Mouse (Mus musculus) embryonic facial prominence, embryonic 12.5 days (tissue): ENCODE results near the gene Brf1. TPM values are rescaled to one million over a fixed set of nuclear protein-coding genes. Genes with fewer than 3 reads are reported as not detected.

Experiments used
- ATAC-seq: fragments of 200-750 bp; cut with Nextera tagmentation; 2 replicates; pipeline ENCODE4 v1.8.0; 2017; ENCODE audit not compliant: insufficient number of reproducible peaks, insufficient read depth, low FRiP score, low TSS enrichment
- H3K27ac ChIP-seq: fragments of 300-500 bp; sonication (generic); 2 replicates; pipeline ENCODE4 v1.5.1; 2016; ENCODE audit warnings: mild to moderate bottlenecking
- H3K27me3 ChIP-seq: fragments of 300-500 bp; sonication (generic); 2 replicates; pipeline ENCODE4 v1.6.1; 2016; ENCODE audit warnings: mild to moderate bottlenecking, moderate library complexity
- H3K36me3 ChIP-seq: fragments of 300-500 bp; sonication (generic); 2 replicates; pipeline ENCODE4 v1.6.1; 2016; ENCODE audit warnings: mild to moderate bottlenecking
- H3K4me1 ChIP-seq: fragments of 300-500 bp; sonication (generic); 2 replicates; pipeline ENCODE4 v1.6.1; 2016
- H3K4me2 ChIP-seq: fragments of 300-500 bp; sonication (generic); replicated peaks from 2 replicates; pipeline ENCODE4 v1.6.1; 2016; ENCODE audit warnings: mild to moderate bottlenecking, moderate library complexity
- H3K4me3 ChIP-seq: fragments of 300-500 bp; sonication (generic); 2 replicates; pipeline ENCODE4 v1.5.1; 2016; ENCODE audit warnings: mild to moderate bottlenecking
- H3K9ac ChIP-seq: fragments of 300-500 bp; sonication (generic); 2 replicates; pipeline ENCODE4 v1.6.1; 2016; ENCODE audit warnings: mild to moderate bottlenecking, moderate library complexity
- H3K9me3 ChIP-seq: fragments of 300-500 bp; sonication (generic); 2 replicates; pipeline ENCODE4 v1.6.1; 2016; ENCODE audit warnings: mild to moderate bottlenecking, moderate library complexity
- WGBS: fragments of 180-500 bp; shearing (Covaris S2); methylation state at CpG from one replicate; pipeline ENCODE4 v1.1.7; 2016; 5-methylcytosine and 5-hydroxymethylcytosine counted together
- polyA plus RNA-seq: library from polyadenylated mRNA; unstranded; fragments of >200 nt; fragmentation: Nextera tagmentation; extraction: Ambion mirVana; gene quantifications from 2 replicates; pipeline ENCODE4 v1.2.1, GENCODE M21; 2016

Brf1 gene
- polyA plus RNA-seq, 1 experiment from 2014 or later: 81.9 TPM

DNA sequence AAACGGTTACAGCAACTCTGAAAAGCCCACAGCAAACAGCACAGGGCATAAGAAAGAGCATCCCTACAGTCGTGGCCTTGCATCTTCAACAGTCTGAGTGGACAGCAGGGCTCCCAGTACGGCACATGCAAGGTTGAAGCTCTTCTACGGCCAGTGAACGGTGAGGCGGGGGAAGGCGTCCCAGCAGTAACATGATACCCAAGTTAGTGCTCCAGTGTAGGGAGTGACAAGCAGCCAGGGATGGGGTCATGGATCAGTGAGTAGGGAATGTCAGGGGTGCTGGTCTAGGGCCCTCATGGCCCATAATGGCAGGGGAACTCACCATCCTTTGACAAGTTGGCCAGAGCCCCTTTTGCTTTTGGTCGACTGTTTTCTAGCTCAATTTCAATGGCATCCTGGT, 31.6 kb downstream of the Brf1 start:
- Histone ChIP-seq H3K36me3 (peaks cover 92% of the 10 kb centered on the region), H3K27ac (no peak overlapping the region), H3K9me3 (no peaks in the 10 kb centered on the region), H3K27me3 (no peaks in the 10 kb centered on the region), H3K4me3 (no peak overlapping the region), H3K4me1 (no peaks in the 10 kb centered on the region), H3K9ac (no peak overlapping the region), H3K4me2 (no peak overlapping the region)
- 67% methylated on average over 8 of the region's 8 CpGs for WGBS
- no peak for ATAC-seq

DNA sequence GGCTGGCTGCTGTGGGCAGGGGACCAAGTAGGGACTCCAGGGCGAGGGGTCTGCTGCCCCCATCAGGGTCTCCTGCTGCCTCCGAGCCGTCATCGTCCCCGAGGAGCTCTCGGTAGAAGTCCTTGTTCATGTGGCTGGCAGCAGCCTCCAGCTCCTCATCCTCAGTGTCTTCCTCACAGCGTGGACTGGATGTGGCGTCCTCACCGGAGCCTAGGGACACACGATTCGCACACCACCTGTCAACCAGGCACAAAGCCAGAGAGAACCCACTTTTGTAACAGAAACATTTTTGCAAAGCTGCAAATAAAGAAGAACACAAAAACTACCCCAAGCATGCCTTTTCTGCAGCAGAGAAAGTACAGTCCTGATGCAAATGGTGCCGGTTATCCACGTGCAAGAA, 34.7 kb downstream of the Brf1 start:
- no peak for ATAC-seq
- WGBS: 93% methylated on average over 13 of the region's 13 CpGs
- Histone ChIP-seq H3K4me2 (no peak overlapping the region), H3K4me3 (no peak overlapping the region), H3K27ac (no peak overlapping the region), H3K27me3 (no peaks in the 10 kb centered on the region), H3K4me1 (no peaks in the 10 kb centered on the region), H3K9ac (no peak overlapping the region), H3K36me3 (peaks cover 97% of the 10 kb centered on the region), H3K9me3 (no peaks in the 10 kb centered on the region)

DNA sequence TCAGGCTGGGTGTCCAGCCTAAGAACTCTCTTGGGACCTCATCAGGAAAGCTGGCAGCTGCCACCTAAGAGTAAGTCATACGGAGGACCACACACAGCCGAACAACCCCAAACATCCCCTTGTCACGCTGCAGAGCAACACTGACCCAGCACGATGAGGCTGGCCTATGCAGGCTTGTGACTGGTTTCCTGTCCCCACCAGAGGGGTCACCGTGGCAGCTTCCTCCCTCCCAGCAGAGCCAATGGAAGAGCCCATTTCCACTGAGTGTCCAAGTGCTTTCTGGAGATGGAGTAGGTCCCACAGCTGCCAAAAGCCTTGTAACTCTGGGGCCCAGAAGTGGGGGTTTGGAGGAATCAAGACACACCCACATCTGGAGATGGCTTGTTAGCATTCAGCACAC, 38.6 kb downstream of the Brf1 start:
- H3K27ac ChIP-seq: no peak overlapping the region
- H3K36me3 ChIP-seq: peaks cover 80% of the 10 kb centered on the region
- no peak overlapping the region for H3K4me3 ChIP-seq
- H3K27me3 ChIP-seq: no peaks in the 10 kb centered on the region
- H3K9me3 ChIP-seq: no peaks in the 10 kb centered on the region
- 88% methylated on average over 5 of the region's 5 CpGs for WGBS
- no peaks in the 10 kb centered on the region for H3K4me1 ChIP-seq
- ATAC-seq: no peak
- no peak overlapping the region for H3K9ac ChIP-seq
- H3K4me2 ChIP-seq: no peak overlapping the region

DNA sequence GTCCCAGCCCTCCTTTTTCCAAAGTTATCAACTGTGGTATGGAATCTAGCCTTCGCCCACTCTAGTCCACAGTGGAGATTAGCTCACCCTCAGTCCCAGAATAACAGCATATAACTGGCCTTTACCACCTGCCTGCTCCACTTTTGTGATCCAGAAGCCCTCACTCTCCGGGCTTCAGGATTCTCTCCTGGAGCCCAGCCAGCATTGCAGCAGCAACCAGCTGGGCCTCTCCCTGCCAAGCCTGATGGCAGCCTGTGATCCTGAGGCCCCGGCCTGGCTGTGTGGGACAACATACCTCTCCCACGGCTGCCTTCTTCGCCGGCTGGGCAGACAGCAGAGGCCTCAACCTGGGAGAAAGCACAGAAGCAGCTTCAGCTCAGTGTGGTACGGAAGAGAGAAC, 39.1 kb downstream of the Brf1 start:
- WGBS: 92% methylated on average over 7 of the region's 7 CpGs
- no peaks in the 10 kb centered on the region for H3K27me3 ChIP-seq
- H3K4me3 ChIP-seq: no peak overlapping the region
- peaks cover 80% of the 10 kb centered on the region for H3K36me3 ChIP-seq
- no peak overlapping the region for H3K9ac ChIP-seq
- no peak overlapping the region for H3K4me2 ChIP-seq
- no peaks in the 10 kb centered on the region for H3K4me1 ChIP-seq
- H3K27ac ChIP-seq: no peak overlapping the region
- H3K9me3 ChIP-seq: no peaks in the 10 kb centered on the region
- no peak for ATAC-seq

DNA sequence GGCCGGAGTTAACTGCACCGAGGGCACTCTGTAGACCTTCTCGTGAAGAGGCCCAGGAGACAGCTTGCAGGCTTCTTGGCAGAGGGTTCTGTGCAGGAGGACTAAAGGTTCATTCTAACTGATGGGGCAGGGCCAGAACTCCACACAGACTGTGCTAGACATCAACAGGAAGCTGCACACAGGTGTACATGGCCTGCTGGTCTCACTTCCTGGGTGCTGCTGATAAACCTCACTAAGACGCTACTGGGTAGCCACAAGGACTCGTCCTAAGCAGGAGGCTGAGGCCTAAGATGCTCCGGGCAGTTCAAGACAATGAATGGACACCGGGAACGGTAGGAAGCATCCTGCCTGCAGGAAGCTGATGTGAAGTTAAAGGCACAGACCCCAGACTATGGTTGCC, 41.1 kb downstream of the Brf1 start:
- no peak overlapping the region for H3K4me2 ChIP-seq
- ATAC-seq: no peak
- 87% methylated on average over 8 of the region's 8 CpGs for WGBS
- no peaks in the 10 kb centered on the region for H3K27me3 ChIP-seq
- peaks cover 62% of the 10 kb centered on the region for H3K36me3 ChIP-seq
- no peak overlapping the region for H3K9ac ChIP-seq
- H3K27ac ChIP-seq: no peak overlapping the region
- no peaks in the 10 kb centered on the region for H3K9me3 ChIP-seq
- H3K4me1 ChIP-seq: no peaks in the 10 kb centered on the region
- H3K4me3 ChIP-seq: no peak overlapping the region

DNA sequence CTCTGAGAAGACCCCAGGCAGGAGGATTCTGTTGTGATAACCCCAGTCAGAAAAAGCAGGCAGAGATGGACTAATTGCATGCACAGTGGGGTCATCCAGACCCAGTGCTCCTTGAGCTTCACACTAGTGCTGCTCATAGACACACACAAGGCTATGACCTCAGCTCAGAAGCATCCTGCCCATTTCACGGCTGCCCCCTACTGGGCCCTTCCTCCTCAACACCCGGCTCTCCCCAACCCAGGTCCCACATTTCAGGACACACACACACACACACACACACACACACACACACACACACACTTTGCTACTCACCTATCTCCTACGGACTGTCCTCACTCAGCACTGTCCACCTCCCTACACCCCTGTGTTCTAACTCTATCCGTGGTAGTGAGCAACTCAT, 42.2 kb downstream of the Brf1 start:
- Histone ChIP-seq H3K9me3 (no peaks in the 10 kb centered on the region), H3K4me2 (no peak overlapping the region), H3K27ac (no peak overlapping the region), H3K36me3 (peaks cover 51% of the 10 kb centered on the region), H3K27me3 (no peaks in the 10 kb centered on the region), H3K4me3 (no peak overlapping the region), H3K4me1 (no peaks in the 10 kb centered on the region), H3K9ac (no peak overlapping the region)
- peak; percentile 29; the same call in 1 of the 2 replicates for ATAC-seq
- WGBS: 46% methylated on average over 4 of the region's 4 CpGs

DNA sequence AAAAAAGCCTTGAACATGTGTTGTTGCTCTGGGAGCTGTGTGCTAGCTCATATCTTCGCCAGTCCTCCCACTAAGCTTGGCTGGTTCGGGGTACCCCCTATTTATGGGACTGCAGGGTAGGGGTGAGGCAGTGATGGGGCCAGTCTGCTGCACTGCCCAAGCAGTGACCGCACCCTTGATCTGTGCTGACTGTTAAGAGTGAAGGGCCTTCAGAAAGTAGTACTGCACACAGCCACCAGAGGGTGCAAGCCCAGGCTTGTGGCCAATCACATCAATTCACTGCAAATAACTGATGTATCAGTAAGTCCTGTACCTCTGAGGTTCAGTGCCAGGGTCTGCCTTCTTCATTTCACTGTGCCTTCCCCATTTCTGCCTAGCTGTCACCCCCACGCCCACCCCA, 44.7 kb downstream of the Brf1 start:
- Histone ChIP-seq H3K36me3 (peaks cover 26% of the 10 kb centered on the region), H3K9ac (no peak overlapping the region), H3K27me3 (no peaks in the 10 kb centered on the region), H3K27ac (no peak overlapping the region), H3K4me1 (peaks cover 5% of the 10 kb centered on the region), H3K4me3 (no peak overlapping the region), H3K4me2 (no peak overlapping the region), H3K9me3 (no peaks in the 10 kb centered on the region)
- WGBS: 38% methylated on average over 4 of the region's 4 CpGs
- peak; percentile 38; the same call in 1 of the 2 replicates for ATAC-seq

DNA sequence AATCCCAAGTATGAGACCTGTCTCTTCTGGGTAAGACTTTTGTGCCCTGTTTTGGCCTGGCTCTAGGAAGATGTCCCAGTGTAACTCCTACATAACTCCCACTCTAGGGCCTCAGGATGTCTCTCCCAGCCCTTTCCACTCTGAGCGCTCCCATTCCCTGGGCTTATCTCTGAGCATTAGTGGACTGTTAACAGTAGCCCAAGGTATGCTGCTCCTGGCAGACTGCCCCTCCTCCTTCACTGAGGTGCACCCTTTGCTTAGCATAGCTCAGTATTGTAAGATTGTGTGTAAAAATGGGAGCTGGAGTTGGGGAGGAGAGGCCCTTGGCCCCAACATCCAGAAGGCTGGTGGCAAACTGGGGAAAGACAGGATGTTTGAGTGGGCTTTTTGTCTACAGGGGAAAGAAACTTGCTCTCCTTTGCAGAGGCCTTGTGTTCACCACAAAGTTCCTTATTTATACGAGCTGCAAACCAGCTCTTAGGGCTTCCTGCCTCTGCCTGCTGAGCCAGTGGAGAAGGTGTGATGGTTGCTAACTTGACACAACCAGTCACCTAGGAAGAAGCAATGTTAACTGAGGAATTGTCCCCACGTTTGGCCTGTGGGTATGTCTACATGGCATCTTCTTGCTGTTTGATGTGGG, 47.5 kb downstream of the Brf1 start:
- no peaks in the 10 kb centered on the region for H3K27me3 ChIP-seq
- WGBS: 79% methylated on average over 3 of the region's 3 CpGs
- H3K4me2 ChIP-seq: no peak overlapping the region
- H3K27ac ChIP-seq: no peak overlapping the region
- H3K4me3 ChIP-seq: no peak overlapping the region
- H3K9me3 ChIP-seq: no peaks in the 10 kb centered on the region
- ATAC-seq: no peak
- no peak overlapping the region for H3K9ac ChIP-seq
- H3K4me1 ChIP-seq: peaks cover 16% of the 10 kb centered on the region
- H3K36me3 ChIP-seq: 0 out of 2 replicates have a peak, but pooled peaks cover 6% of the 10 kb centered on the region

DNA sequence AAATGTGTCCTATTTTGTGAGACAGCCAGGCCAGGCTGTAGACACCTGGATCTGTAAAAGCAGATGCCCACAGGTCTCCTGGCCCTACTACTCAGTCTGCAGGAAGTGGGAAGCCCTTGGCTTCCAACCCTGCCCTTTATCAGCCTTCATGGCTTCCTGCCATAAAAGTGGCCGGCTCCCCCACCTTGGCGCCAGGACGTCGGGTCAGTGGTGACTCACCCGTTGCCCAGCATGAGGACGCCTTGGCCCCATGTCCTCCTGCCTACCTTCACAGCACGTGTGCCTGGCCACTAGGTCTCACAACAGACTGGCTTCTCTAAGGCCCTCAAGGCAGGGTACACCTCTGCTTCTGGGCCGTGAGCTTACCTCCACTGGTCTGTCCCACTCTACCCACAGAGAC, 48.1 kb downstream of the Brf1 start:
- no peaks in the 10 kb centered on the region for H3K27me3 ChIP-seq
- H3K36me3 ChIP-seq: 0 out of 2 replicates have a peak, but pooled peaks cover 6% of the 10 kb centered on the region
- no peaks in the 10 kb centered on the region for H3K9me3 ChIP-seq
- H3K4me3 ChIP-seq: no peak overlapping the region
- no peak for ATAC-seq
- no peak overlapping the region for H3K4me2 ChIP-seq
- no peak overlapping the region for H3K27ac ChIP-seq
- no peak overlapping the region for H3K9ac ChIP-seq
- WGBS: 71% methylated on average over 8 of the region's 8 CpGs
- H3K4me1 ChIP-seq: peaks cover 16% of the 10 kb centered on the region

DNA sequence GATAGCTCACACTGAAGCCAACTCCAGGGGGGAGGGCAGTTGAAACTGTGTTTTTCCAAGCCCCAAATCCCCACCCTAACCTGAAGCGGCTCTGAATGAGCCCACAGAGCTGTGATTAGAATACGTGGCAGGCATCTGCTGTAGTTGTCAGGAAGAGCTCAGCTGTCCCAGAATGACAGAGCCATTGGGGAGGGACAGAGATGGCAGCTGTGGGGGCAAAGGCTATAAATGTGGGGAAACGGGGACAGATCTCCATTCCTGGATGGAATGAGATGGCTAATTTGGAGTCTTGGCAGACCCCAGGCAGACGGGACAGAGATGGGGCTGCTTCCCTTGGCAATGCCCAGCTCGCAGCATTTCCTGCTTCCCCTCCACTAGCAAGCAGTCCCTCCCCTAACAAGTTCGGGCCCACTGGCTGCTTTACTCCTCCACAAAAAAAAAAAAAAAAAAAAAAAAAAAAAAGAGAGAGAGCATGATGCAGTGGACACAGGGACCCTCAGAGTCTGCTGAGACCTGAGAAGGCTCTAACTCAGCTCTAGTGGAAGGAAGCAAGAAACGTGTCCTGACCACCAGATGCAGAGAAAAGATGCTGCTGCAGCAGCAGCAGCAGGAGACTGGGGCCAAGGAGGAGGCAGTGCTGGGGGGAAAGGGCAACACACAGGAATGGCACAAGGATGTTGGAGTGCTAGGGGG, 49.2 kb downstream of the Brf1 start:
- Histone ChIP-seq H3K4me2 (peak overlapping the region; percentile 91; the same call in 1 of the 2 replicates), H3K4me3 (0 out of 2 replicates have a peak overlapping the region, but pooled peaks have one; percentile 62), H3K9me3 (no peaks in the 10 kb centered on the region), H3K4me1 (peaks cover 16% of the 10 kb centered on the region), H3K36me3 (no peaks in the 10 kb centered on the region), H3K27ac (0 out of 2 replicates have a peak overlapping the region, but pooled peaks have one; percentile 79), H3K27me3 (no peaks in the 10 kb centered on the region), H3K9ac (0 out of 2 replicates have a peak overlapping the region, but pooled peaks have one; percentile 15)
- WGBS: 21% methylated on average over 7 of the region's 7 CpGs
- no peak for ATAC-seq

DNA sequence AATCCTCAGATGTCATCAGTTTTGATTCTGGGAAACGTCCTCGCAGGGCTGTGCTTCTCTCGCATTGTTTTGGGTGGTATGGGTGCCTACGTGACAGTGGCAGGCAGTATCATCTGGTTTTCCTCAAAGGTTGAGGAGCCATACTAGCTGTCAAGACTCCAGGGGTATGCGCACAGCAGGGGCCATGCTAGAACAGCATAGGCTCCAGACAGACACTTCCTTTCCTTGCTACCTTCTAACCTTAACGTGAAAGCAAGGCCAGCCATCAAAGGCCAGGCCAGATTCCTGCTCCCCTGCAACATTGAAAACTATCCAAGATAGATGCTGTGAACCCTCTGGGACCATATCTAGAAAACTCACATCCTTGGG, 49.8 kb downstream of the Brf1 start:
- 5% methylated on average over 6 of the region's 6 CpGs for WGBS
- peak overlapping the region; percentile 91 for H3K4me2 ChIP-seq
- H3K27ac ChIP-seq: peak overlapping the region; percentile 79; the same call in 1 of the 2 replicates
- peak overlapping the region; percentile 62 for H3K4me3 ChIP-seq
- no peaks in the 10 kb centered on the region for H3K36me3 ChIP-seq
- H3K9me3 ChIP-seq: no peaks in the 10 kb centered on the region
- H3K9ac ChIP-seq: no peak overlapping the region
- peak; percentile 11; the same call in 1 of the 2 replicates for ATAC-seq
- no peaks in the 10 kb centered on the region for H3K27me3 ChIP-seq
- H3K4me1 ChIP-seq: peaks cover 16% of the 10 kb centered on the region
